Mouse (Mus musculus) T-helper 1 cell (primary cell): ENCODE results near the gene Grm6.

Experiments
- in situ Hi-C: fragments of 300-600 bp; cut with MboI, MseI; formaldehyde crosslinking; loops from one replicate; pipeline ENCODE4 v1.15.1; 2025; ENCODE audit warnings: high pct_unique_total_duplicates

The Grm6 gene

DNA sequence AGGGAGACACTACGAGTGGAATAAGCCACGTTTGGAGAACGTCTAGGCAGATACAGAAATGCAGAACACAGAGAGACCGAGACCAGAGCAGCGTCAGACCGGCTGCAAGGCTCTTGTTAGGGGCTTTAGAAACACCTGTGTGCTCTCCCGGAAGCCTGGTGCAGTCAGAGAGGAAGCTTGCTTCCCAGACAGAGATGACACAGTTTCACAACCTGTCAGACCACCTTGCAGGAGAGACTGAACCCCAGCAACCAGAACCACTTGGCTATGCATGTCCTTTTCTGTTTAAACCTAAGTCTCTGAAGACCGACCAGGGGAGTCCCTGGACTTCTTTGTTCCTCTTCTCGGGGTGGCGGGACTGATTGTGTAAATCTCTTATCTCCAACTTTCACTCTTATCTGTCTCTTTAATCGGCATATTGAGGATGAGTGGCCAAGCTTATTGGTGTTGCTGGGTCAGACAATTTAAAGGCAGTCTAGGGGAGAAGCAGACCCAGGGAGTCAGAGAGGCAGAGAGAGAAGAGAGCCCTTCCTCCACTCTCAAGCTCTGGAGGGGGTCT lies at the start of gene Grm6:
Gene Grm6, plus strand, starts transcription at position 509 of the 559 bp plus-strand sequence.
- in situ Hi-C loops: loop anchor here (25.0 kb wide), 1 partner anchor 963 kb away; no protein-coding TSS in a partner anchor

DNA sequence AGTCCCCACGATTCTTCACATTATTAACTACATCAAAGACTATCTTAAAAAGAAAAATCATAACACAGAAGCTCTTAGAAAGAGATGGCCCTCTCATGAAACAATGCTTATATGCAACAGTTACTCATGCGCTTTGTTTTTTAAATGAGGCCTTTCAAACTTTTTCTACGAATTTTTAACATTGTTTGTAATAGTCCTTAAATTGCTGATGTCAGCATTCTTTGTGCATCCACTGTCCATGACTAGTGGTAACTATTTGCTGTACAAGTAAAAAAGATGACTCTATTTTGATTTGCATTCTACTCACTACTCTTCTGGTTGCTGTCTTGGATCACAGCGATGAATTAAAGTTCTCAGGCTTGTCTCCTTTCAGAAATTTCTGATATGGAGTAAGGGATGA lies 36.3 kb upstream of the Grm6 start:
- in situ Hi-C loops: no loop called here

DNA sequence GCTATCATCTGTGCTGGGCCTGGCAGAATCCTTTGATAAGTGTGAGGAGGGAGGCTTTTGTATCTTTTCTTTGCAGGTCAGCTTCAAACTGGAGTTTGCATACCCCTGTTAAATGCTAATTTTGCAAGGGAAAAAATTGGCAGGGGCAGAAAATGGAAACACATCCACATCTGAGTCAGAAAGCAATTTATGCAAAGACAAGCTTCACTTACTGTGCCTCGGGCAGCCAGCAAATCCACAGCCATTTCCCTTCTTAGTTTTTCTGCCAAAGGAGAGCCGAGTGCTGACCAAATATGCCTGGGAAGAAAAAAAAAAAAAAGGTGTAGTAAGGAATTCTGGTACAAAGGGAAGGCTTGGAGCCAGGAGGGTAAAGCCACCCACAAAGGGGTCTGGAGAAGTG lies 24.3 kb upstream of the Grm6 start:
- in situ Hi-C loops: no loop called here

DNA sequence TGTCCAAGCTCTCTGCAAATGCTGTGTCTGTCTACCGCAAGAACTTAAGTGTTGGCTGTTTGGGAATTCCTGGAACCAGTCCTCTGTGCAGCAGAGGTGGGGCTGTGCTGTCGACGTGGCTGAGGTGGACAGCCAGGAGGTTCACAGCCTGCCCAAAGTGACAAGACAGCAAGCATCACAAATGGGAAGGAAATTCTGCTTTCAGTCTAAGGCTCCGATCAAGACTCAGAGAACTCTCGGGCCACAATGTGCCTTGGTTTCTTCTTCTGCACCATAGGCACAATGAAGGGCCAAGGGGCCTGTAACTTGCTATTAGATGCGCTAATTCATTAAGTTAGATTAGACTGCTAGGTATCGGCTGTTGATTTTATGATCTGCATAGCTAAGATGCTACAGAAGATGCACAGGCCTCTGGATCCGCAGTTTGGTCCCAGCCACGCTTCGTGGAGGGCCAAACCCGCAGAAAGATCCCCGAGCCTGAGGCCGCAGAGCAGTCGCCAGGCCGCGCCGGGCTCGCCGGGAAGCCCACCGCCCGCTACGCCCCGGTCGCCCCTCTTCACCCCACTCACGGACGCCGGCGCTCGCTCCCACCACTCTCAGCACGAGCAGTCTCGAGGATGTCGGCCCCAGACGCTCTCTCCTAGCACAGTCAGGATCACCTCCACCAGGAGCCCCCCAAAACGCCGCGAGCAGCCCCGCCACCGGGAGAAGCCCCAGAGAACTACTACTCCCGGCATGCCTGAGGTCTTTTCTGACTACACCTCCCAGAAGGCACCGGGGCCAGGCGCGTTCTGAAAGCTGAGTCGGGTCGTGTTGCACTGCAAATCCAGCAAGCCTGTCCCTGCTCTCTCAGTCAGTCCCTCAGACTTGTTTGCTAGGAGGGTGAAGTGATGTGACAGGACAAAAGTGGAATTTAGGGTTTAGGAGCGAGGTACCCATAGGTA lies 23.2 kb upstream of the Grm6 start, which contains the start of gene Zfp354c:
Gene Zfp354c, minus strand, starts transcription at position 715 of the 944 bp plus-strand sequence.
- in situ Hi-C loops: no loop called here

DNA sequence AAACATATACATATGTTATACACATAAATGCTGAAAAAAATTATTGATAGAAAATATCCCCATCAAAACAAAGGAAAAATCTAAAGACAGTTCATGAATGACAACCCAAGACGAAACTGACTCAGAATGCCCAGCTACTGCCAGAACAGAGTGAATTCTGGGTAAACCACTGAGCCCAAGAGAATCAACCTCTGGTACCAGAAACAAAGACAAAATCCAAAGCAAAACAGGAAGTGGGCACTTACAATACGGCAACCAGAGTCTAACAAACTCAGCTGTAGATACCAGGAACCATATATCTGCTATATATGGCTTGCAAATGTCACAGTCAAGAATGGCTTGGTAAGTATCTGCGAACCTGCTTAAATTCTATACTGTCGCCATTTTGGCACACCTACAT lies 14.8 kb upstream of the Grm6 start:
- in situ Hi-C loops: no loop called here

DNA sequence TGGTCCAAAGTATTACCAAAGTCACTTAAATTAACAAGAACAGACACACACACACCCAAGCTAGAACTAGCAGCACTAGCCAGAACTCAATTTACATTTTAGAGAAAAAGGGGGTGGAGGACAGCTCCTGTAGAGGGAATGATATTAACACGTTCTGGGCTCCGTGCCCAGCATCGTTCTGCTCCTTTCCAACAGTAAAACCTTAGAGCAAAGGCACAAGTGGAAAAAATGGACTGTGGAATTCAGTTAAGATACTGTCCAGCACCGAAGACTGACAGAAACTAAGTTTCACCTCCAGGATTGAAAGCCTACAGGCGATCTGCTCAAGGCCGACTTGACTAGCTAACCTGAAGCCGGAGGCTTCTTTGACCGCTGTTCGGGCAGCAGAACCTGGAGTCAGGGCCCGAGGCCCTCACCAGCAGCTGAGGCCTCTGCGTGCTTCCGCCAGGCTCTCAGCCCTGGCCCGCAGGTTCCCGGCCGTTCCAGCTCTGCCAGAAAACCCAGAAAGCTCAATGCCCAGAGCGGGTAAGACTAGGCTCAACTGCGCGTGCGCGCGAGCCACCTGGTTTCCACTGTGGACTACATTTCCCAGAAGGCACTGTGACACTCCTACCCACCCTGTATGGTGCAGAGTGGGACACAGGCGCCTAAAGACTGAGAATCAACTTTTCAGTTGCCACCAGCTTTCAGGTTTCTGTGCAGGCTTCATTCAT lies 9.3 kb upstream of the Grm6 start, which contains the start of gene Zfp879:
Gene Zfp879, minus strand, starts transcription at position 530 of the 713 bp plus-strand sequence.
- in situ Hi-C loops: no loop called here

DNA sequence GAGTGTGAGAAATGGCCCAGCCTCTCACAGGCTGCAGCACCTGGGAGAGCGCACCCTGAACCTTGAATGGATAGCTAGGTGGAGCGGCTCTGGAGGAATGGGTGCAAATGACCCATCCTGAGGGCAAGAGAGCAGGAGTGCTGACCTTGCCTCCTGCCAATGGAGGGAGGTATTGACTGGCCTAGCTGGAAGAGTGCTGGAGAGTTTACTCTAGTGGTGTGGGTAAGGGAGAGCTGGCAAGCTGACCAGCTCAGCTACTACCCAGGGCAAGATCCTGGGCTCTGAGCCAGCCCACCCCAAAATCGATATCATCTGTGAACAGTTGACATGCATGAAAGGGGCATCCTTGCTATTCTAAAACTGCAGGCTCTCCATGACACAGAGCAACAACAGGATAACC lies 4.5 kb upstream of the Grm6 start:
- in situ Hi-C loops: no loop called here

DNA sequence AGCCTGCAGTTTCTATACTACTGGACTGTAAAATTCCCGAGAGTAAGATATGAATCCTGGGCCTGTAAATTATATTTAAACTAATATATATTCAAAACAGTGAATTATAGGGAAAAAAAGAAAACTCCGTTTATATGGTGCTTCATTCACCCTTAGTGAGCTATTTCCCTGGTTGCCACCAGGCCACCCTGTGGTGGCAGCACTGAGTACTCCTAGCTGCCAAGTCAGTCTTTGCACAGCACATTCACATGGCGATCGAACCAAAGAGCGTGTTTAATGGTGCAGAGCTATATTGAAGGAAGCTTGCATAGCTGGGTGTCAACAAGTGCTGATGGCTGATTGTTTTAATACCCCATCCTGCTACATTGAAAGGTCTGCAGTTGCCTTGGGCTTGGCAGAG lies 3.4 kb upstream of the Grm6 start:
- in situ Hi-C loops: no loop called here

DNA sequence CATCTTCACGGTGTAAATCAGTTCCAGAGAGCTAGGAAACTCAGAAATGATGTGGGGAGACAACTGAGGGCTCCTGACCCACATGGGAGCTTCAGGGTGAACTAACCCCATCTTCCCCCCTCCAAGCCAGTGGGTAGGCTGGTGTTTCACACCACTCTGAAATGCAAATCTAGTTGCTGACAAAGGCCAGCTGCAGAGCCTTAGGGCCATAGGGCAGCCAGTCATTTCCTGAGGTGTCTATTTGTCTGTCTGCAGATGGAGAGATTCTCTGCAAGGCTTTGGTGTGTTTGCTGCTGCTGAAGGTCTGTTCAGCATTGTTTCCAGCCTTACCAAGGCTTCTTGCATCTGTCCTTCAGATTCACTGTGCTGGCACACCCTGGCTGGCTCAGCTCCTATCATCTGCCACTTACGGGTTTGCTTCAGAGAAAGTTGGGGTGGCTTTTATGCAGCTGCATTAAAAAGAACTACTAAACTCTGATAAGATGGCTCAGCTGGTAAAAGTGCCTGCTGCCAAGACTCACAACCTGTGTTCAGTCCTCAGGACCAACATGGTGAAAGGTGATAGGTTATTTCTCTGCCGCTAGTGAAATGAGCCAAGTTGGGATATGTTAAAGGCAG lies 1.9 kb upstream of the Grm6 start:
- in situ Hi-C loops: no loop called here

DNA sequence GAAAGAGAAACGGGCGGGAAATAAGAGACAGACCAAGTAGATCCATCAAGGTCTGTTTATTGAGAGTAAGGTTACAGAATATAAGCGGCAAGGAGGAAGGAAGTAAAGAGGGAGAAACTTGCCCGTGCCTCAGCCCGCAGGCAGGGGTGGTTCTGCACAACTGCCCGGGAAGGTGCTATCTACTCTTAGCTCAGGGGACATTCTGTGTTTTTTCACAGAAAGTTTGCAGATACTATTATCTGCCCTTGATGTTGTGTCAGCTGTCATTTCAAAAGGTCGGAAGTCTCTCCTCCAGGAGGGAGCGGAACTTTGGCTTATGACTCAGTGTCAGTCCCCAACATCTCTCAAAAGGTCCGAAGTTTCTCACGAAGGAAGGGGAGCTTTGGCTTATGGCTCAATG lies 1.2 kb upstream of the Grm6 start:
- in situ Hi-C loops: no loop called here

DNA sequence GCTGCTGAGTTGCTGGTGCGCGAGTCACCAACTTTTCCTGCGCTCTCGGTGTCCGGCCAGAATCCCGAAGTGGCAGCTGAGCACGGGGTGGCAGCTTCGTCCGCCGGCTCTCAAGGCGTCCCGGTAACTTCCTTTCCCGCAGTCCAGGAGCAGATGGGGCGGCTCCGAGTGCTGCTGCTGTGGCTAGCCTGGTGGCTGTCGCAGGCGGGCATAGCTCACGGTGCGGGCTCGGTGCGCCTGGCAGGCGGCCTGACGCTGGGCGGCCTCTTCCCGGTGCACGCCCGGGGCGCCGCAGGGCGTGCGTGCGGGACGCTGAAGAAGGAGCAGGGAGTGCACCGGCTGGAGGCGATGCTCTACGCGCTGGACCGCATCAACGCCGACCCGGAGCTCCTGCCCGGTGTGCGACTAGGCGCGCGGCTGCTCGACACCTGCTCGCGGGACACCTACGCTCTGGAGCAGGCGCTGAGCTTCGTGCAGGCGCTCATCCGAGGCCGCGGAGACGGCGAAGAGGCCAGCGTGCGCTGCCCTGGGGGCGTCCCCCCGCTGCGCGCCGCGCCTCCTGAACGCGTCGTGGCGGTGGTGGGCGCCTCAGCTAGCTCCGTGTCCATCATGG lies 610 bp downstream of the Grm6 start:
- in situ Hi-C loops: loop anchor here (25.0 kb wide), 1 partner anchor 964 kb away; no protein-coding TSS in a partner anchor

DNA sequence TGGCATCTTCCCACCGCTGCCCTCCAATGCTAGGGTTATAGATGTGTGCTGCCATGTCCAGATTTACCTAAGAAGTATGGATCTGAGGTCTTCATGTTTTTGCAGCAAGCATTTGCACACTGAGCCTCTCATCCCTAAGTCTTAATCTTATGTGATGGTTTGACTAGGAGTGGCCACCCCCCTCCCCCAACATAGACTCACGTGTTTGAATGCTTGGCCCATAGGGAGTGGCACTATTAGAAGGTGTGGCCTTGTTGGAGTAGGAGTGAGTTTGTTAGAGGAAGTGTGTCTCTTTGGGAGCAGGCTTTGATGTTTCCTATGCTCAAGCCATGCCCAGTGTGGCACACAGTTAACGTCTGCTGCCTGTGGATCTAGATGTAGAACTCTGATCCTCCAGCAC lies 28.2 kb downstream of the Grm6 start:
- in situ Hi-C loops: no loop called here

DNA sequence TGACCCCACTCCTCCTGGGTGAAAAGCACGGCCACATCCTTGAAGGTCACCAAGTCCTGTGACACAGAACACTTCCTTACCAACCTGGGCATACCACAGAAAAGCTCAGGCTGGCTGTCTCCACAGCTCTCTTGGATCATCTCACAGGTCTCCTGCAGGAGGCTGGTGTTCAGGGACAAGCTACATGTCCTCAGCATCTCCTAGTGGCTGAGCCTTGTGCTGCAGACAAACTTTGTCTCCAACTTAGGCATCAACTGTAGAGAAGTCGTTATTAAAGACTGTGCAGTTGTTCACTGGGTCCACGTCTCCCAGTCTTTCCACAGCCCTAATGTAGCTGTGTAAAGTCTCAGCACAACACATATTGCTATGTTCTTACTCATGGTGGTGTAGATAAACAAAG lies 33.3 kb downstream of the Grm6 start:
- in situ Hi-C loops: loop anchor here (10.0 kb wide), 1 partner anchor 709 kb away; the partner anchor contains the start of gene Mrnip

DNA sequence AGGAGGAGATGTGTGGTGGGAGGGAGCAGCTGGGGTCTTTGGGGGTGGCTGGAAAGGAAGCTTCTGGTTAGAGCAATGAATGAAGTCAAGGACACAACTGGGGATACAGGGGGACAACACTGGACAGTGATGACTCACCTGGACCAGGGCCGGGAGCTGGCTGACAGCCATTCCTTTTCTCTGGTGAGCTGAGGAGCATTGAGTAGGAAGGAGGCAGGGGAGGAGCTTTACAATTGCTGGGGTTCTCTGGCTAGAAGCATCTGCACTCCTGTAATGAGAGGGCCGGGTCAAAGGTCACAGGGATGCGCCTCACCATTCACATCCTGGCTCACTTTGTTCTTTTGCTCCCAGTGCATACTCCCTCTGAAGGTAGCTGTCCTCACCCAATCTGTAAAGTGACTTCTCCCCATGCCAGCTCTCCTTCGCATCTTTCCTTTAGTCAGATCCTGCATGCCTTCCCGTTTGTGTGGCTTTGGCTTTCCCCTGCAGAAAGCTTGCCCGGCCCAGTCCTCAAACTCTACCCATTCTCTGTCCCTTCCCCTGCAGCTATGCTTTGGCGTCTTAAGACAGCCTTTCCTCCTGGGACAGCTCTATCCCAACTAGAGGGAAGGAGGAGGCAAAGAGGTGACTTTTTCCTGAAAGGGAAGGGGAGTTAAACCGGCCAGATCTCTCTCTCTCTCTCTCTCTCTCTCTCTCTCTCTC lies 35.9 kb downstream of the Grm6 start:
- in situ Hi-C loops: loop anchor here (10.0 kb wide), 1 partner anchor 712 kb away; the partner anchor contains the start of gene Mrnip

DNA sequence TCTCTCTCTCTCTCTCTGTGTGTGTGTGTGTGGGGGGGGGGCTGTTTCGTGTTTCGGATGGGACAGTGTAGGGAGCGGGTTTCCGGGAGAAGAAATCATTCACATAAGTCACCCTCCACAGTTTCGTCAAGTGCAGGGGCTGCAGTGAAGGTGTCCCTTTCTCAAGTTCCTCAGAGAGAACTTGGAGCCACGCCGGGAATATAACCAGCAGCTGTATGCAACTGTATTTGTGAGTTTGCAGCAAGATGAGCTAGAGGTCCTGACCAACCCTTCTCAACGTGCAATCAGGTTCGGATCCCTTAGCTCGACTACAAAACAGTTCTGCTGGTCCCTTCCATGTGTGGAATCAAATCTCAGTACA lies 36.4 kb downstream of the Grm6 start:
- in situ Hi-C loops: loop anchor here (10.0 kb wide), 1 partner anchor 712 kb away; the partner anchor contains the start of gene Mrnip

DNA sequence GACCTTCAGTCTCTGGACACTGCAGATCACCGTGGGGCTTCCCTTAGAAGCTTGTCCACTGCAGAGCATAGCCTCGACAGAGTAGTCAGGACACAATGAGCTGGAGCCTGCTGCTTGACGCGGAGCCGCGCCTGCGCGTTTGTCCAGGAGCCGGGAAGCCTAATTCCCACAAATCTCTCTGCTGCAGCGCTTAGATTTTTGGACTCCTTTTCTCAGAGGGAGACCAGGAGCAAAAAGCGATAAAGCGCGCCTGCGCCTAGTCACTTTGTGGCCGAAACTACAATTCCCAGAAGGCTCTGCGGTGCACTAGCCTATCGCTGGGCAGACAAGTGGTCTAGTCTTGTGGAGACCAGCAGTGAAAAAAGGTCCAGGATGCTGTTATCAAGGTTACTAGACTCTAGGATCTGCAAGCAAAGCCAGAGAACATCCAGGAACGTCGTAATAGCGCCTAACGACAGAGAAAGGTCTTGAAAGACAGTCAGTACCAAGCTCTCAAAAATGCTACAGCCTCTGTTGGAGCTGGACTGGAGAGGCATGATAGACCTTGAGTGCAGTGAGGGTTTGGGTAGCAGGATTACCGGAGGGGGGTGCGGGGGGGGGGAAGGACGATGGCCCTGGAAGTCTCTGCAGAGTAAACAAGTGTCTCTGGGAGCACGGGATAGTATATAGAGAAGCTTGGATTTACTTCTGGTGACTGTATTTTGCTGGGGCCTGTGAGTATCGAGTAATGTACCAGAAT lies 37.1 kb downstream of the Grm6 start, which contains the start of gene Zfp454:
Gene Zfp454, minus strand, starts transcription at position 262 of the 739 bp plus-strand sequence.
- in situ Hi-C loops: loop anchor here (10.0 kb wide), 1 partner anchor 713 kb away; the partner anchor contains the start of gene Mrnip

DNA sequence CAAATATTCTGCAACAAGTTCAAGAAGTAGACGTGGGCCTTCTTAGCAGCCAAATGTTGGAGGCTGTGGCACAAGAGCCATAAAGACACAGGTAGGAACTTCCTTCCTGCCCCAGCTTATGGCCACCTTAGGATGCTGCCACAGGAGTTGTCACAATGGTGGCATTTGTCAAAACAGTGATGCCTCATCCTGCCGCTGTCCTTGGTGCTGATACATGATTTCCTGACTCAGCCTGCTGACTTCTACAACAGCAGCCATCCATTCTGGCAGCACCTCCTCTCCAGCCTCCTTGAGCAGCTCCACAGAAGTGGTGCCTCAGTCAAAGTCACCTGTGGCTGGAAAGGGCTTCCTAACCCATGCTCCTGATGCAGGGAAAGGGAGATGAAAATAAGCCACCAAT lies 42.0 kb downstream of the Grm6 start:
- in situ Hi-C loops: no loop called here

DNA sequence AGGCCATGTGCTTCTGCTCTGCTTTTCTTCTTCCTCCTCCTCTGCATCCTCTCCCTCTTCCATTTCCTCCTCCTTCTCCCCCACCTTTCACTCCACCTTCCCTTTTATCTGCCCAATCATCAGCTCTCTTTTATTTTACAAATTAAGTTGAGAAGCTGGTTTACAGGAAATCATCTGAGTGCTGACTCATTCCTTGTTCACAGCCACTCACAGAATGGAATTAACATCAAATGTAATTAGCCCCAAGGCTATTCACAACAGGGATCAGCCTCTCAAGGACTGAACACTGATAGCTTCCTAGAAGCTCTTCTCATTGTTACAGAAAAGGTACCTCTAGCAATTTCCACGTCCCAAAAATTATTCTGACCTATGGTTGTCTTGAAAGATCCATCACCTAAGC lies 46.9 kb downstream of the Grm6 start:
- in situ Hi-C loops: no loop called here

DNA sequence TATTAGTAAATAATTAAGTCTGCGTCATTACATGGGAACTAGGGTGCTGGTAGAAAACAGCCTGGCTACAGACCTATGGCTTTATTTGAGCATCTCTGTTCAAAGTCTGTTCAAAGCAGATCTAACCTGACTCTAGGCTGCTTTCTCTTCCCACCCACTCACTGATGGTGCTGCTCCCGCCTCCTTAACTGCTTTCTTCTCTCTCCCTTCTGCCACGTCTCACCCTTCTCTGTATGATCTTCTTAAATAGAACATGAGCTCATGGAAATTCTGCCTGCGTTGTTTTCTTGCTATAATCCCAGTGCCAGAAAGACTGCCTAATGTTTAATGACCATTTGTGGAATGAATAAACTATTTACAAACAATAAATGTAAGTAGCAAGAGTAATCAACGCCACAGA lies 57.7 kb downstream of the Grm6 start:
- in situ Hi-C loops: no loop called here

DNA sequence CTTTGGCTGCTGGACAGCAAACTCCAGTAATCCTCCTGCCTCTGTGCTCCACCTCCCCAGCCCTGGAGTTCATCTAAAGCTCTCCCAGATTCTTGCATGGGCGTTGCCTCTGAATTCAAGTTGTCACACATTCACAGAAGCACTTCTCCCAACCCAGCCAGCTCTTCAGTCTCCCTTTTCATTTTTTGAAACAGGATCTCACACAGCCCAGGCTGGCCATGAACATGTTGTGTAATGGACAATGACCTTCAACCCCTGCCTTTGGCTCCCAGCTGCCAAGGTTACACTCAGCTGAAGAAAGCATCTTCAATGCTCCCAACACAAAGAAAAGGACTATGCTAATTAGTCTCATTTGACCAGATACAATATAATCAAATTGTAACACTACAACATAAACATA lies 62.8 kb downstream of the Grm6 start:
- in situ Hi-C loops: no loop called here
